ENCODE assay signal across 19 mouse cellular contexts in genomic region chr7:76164735-76165630, GRCm38 (mm10).
DNase-seq lines count a peak whose midpoint lies in the region; ATAC-seq and TF ChIP-seq lines count a peak whose summit lies in the region.
"Had no signal": no experiment of that assay in that cellular context is flagged by ENCODE, and none has a peak within 500 bp of the region (broad histone marks: within the 10 kb centered on the region; RNA-seq: fewer than 3 reads in every experiment).

No protein-coding gene starts in this region.

- H3K4me1 ChIP-seq in kidney, embryonic 15.5 days: peaks cover 8% of the 10 kb centered on the region
- no peaks in the 10 kb centered on the region for H3K4me1 ChIP-seq in kidney, adult 2 months (ENCODE audit: control insufficient read depth, insufficient read depth, low read length)
- no peaks in the 10 kb centered on the region for H3K4me1 ChIP-seq in neural tube, embryonic 11.5 days (ENCODE audit: control insufficient read depth, insufficient read depth, low read length)
- peaks cover 17% of the 10 kb centered on the region for H3K4me1 ChIP-seq in neural tube, embryonic 13.5 days (replicated peaks)
- H3K4me1 ChIP-seq: embryonic facial prominence, embryonic 12.5 days; forebrain, embryonic 15.5 days; heart, embryonic 12.5 days; hindbrain, embryonic 10.5 days had no signal

- H3K27ac ChIP-seq in kidney, embryonic 15.5 days: no peak overlapping the region
- H3K27ac ChIP-seq in kidney, adult 2 months (ENCODE audit: insufficient read depth, low read depth, low read length): no peak overlapping the region
- no peak overlapping the region for H3K27ac ChIP-seq in neural tube, embryonic 11.5 days (ENCODE audit: low read depth, low read length)
- H3K27ac ChIP-seq in neural tube, embryonic 13.5 days (replicated peaks): peak overlapping the region; percentile 62; the same call in 1 of the 2 replicates
- H3K27ac ChIP-seq: embryonic facial prominence, embryonic 12.5 days; forebrain, embryonic 15.5 days; hindbrain, embryonic 10.5 days; hindbrain, embryonic 14.5 days had no signal

- no peak overlapping the region for H3K4me2 ChIP-seq in kidney, embryonic 15.5 days
- H3K4me2 ChIP-seq in neural tube, embryonic 11.5 days (ENCODE audit: low read depth): no peak overlapping the region
- no peak overlapping the region for H3K4me2 ChIP-seq in neural tube, embryonic 13.5 days
- H3K4me2 ChIP-seq: embryonic facial prominence, embryonic 12.5 days; forebrain, embryonic 15.5 days; heart, embryonic 12.5 days; hindbrain, embryonic 14.5 days had no signal

- H3K9me3 ChIP-seq in kidney, embryonic 15.5 days (replicated peaks): no peaks in the 10 kb centered on the region
- H3K9me3 ChIP-seq in neural tube, embryonic 11.5 days (ENCODE audit: control insufficient read depth, low read length): no peaks in the 10 kb centered on the region
- H3K9me3 ChIP-seq in neural tube, embryonic 13.5 days: no peaks in the 10 kb centered on the region
- H3K9me3 ChIP-seq: embryonic facial prominence, embryonic 12.5 days; forebrain, embryonic 15.5 days; heart, embryonic 12.5 days; hindbrain, embryonic 10.5 days had no signal

- H3K4me3 ChIP-seq in kidney, embryonic 15.5 days (replicated peaks): no peak overlapping the region
- H3K4me3 ChIP-seq in kidney, adult 2 months (ENCODE audit: insufficient read depth, low read depth, low read length): no peak overlapping the region
- no peak overlapping the region for H3K4me3 ChIP-seq in neural tube, embryonic 11.5 days (ENCODE audit: low read depth, low read length)
- no peak overlapping the region for H3K4me3 ChIP-seq in neural tube, embryonic 13.5 days
- H3K4me3 ChIP-seq: embryonic facial prominence, embryonic 12.5 days; forebrain, embryonic 15.5 days; heart, embryonic 12.5 days; hindbrain, embryonic 10.5 days had no signal

- no peaks in the 10 kb centered on the region for H3K27me3 ChIP-seq in kidney, embryonic 15.5 days
- H3K27me3 ChIP-seq in kidney, adult 2 months (replicated peaks; ENCODE audit: control insufficient read depth, insufficient read depth, low read length): no peaks in the 10 kb centered on the region
- H3K27me3 ChIP-seq in neural tube, embryonic 11.5 days (ENCODE audit: control insufficient read depth, insufficient read depth, low read length): no peaks in the 10 kb centered on the region
- H3K27me3 ChIP-seq in neural tube, embryonic 13.5 days: no peaks in the 10 kb centered on the region
- H3K27me3 ChIP-seq: embryonic facial prominence, embryonic 12.5 days; forebrain, embryonic 15.5 days; heart, embryonic 12.5 days had no signal

- ATAC-seq in kidney, embryonic 15.5 days (replicated peaks; ENCODE audit: low FRiP score): peak; percentile 62; the same call in 1 of the 2 replicates
- peak; percentile 20; the same call in 1 of the 2 replicates for ATAC-seq in neural tube, embryonic 11.5 days (ENCODE audit: insufficient read depth, low FRiP score, low TSS enrichment)
- ATAC-seq in neural tube, embryonic 13.5 days (ENCODE audit: low read depth): peak; percentile 65
- ATAC-seq: forebrain, embryonic 15.5 days had no signal

- no peak for TF ChIP-seq CTCF in kidney, adult 2 months (conservative IDR thresholded peaks at IDR 0.05; ENCODE audit: insufficient read depth, insufficient read length, low read depth, low read length)

- no peaks in the 10 kb centered on the region for H3K36me3 ChIP-seq in kidney, embryonic 15.5 days
- no peaks in the 10 kb centered on the region for H3K36me3 ChIP-seq in kidney, adult 2 months (ENCODE audit: control insufficient read depth, insufficient read depth, low read length)
- H3K36me3 ChIP-seq in neural tube, embryonic 11.5 days (ENCODE audit: control insufficient read depth, insufficient read depth, low read length): no peaks in the 10 kb centered on the region
- no peaks in the 10 kb centered on the region for H3K36me3 ChIP-seq in neural tube, embryonic 13.5 days
- H3K36me3 ChIP-seq: embryonic facial prominence, embryonic 12.5 days; forebrain, embryonic 15.5 days; heart, embryonic 12.5 days; hindbrain, embryonic 10.5 days had no signal

- no peak for DNase-seq in kidney, adult 2 months
- DNase-seq in neural tube, embryonic 11.5 days (ENCODE audit: low spot score): no peak
- DNase-seq in neural tube, embryonic 10.5 days (ENCODE audit: extremely low spot score, low spot score): no peak
- peak; percentile 39 for DNase-seq in forelimb bud, embryonic 11.5 days (ENCODE audit: low read depth, low spot score)
- no peak for DNase-seq in spleen, postnatal 4 days (ENCODE audit: low spot score in 2 of 2)
- no peak for DNase-seq in thymus, postnatal 10 days (ENCODE audit: low spot score in 2 of 2)
- DNase-seq: adrenal gland, adult 8-10 months; adrenal gland, postnatal 36 days; cerebellum, adult 11 months; cerebellum, adult 8-10 months; cerebellum, postnatal 14 days; gastrocnemius, postnatal 14 days had no signal

- 22% methylated on average over 5 of the region's 5 CpGs for WGBS in kidney, embryonic 15.5 days
- 31% methylated on average over 5 of the region's 5 CpGs for WGBS in kidney, adult 2 months
- whole genome bisulfite sequencing in neural tube, embryonic 11.5 days: 48% methylated on average over 5 of the region's 5 CpGs
- 27% methylated on average over 5 of the region's 5 CpGs for WGBS in neural tube, embryonic 13.5 days

- TF ChIP-seq POLR2A in kidney, adult 2 months (IDR thresholded peaks at IDR 0.05; ENCODE audit: low read depth, low read length): no peak

- no peak overlapping the region for H3K9ac ChIP-seq in kidney, embryonic 15.5 days
- H3K9ac ChIP-seq in neural tube, embryonic 11.5 days (ENCODE audit: low read length): no peak overlapping the region
- no peak overlapping the region for H3K9ac ChIP-seq in neural tube, embryonic 13.5 days
- H3K9ac ChIP-seq: embryonic facial prominence, embryonic 12.5 days; forebrain, embryonic 15.5 days; heart, embryonic 12.5 days; hindbrain, embryonic 14.5 days had no signal
